Mouse (Mus musculus) right cerebral cortex, postnatal 10 days (tissue): ENCODE measurements at regions not wholly inside any gene's neighbourhood (a gene's known extent, or its start where the extent isn't known, plus 50 kb on each side); places are given as distances from the start of the nearest gene placed in this dataset.

Source experiments
- DNase-seq, 2 experiments: peaks; one replicate each; pipeline ENCODE4 v3.0.0; 2021; ENCODE audit warnings: low spot score in 2 of 2

DNA sequence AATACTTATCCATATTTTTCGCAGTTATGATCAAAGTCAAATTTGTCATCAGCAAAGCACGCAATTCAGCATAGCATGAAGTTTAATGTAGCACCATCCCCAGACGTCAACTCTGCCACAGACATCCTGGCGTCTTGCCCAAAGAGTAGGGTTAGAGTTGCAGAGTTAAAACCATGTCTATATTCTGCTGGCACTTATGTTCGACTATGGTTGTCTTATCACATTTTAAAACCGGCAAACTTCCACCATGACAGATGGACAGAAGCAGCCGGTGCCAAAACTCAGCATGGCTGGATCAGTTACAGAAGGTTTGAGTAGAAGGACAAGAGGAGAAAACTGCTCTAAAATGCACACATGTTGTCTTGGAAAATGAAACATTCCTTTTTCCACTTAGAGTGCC lies 1383.6 kb upstream of the Slc39a10 start:
- peak; percentile 47 for DNase-seq

DNA sequence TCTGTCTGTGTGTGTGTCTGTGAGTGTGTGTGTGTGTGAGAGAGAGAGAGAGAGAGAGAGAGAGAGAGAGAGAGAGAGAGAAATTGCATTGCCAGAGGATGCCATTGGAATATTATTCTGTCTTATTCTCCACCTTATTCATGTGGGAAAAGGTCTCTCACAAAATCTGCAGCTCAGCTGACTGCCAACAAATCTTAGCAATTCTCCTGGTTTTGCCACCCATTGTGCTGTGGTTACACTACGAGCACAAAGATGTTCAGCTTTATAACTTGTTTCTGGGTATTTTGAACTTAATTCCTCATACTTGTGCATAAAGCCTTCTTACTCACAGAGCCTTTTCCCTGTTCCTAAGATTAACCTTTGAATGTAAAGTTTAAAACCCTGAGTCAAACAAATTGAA lies 1383.0 kb upstream of the Slc39a10 start:
- no peak for DNase-seq
